Mouse (Mus musculus): ENCODE measurements around the gene 4933406M09Rik.
A peak's percentile ranks its signal among the peaks of the same experiment; 100 is the strongest.

4933406M09Rik gene

DNA sequence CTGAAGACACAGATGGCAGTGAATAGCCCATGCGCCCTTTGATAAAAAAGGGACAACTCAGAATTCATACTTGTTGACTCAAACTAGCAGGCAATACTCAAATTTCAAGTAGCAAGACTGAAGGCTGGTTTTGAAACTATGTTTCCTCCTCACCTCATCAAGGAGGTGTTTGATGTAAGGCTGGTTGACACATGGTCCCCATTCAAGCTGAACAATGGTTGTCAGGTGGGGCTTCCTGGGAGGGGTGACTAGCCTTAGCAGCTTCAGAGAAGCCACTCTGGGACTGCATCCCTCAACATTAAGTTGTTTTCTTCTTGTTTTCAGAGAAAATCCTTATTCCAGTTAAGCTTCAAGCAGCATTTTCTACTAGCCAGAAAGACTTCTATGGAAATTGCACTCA is at the start of gene 4933406M09Rik:
Gene 4933406M09Rik (plus strand): TSS at position 275 of the 400 bp plus-strand sequence.
- no peak for DNase-seq (ENCODE audit: low read depth, low spot score)

DNA sequence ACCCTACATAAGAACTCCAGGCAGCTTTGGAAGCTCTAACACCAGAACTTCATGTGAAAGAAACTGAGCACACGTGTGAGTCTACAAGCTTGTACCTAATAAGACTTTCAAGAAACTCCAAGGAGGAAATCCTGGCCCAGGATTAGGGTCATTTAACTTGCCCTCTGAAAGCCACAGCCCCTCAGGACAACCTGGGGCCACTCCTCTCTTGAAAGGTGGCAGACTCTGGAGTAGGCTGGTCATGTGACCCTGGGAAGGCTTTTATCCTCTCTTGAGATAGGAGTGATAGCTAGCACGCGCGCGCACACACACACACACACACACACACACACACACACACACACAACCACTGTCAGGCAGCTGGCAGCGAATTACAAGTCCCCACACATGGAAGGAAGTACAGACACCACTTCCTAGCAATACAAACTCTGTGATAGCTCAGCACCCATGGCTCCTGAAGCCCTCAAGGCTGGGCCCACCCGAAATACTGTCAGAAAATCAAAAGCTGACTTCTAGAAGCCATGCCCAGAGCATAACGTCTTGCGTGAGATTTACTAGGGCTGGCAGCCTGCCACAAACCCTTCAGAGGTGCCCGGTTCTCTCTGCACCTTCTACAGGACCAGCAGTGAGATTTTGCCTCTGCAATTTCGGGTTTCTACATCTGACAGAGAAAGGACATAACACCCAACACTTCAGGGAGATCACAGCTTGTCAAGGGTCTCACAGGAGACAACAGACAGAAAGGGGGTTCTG is 48.6 kb upstream of the 4933406M09Rik start:
- DNase-seq (ENCODE audit: low read depth, low spot score): no peak

- DNase-seq (ENCODE audit: low read depth, low spot score): no peak
Measured at GRCm38 (mm10) chr1:134339162-134339561, 46.6 kb upstream of the 4933406M09Rik start.

DNA sequence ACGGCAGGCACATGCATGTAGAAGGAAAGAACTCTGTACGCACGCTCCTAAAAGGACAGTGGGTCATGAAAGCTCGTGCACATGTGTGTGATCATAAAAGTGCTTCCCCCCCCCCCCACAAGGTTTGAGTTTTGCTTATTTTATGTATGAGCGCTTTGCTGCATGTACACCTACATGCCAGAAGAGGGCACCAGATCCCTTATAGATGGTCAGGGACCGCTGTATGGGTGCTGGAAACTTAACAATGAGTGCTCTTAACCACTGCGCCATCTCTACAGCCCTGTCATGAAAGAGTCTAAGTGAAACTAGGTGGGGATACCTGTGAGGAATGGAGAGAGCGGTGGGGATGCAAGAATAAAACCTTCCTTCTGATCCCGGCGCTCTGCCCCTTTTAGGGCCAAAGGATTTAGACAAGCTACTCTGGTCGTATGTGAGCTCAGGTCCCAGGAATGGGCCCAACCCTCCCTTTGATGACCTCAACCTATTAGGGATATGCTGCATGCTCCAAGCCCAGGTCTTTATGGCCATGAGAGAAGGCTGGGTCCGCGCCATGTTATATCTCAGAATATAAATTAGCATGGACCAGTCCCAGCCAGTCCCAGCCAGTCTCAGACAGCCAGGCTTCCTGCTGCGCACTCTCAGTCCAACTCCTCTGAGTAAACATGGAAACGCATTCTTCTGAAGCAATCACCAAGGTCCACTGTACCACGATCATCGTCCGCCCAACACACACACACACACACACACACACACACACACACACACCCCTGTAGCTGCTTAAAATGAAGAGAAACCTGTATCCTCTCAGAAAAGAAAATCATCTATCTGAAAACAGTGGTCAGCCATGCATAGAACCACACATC is 45.8 kb upstream of the 4933406M09Rik start:
- DNase-seq (ENCODE audit: low read depth, low spot score): no peak

DNA sequence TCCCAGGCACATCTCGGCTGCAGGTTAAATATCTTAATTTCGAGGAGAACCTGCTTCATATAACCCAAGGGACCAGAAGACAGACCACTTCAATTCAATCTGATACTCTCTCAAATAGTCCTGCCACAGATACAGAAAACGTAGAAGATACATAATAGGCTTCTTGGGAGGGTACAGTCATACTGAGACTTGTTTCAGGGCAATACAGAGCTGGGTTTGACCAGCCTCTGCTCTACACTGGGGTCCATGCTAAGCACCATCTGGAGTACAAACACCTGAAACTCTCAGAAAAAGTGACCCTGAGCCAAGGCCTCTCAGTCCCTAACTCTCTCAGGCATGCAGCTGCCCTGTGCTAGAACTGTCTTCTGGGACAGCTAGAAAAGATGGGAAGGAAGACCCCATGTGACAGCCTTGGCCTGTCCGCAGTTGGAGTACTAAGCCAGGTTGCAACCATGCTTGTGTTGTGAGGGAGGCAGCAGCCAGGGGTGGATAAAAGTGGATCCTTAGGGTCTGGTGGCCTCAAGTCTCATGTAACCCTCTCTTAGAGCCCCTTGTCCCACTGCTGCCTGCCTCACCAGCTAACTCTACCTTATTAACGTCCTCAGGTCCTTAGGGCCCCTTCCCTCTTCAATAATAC is 44.0 kb upstream of the 4933406M09Rik start:
- DNase-seq (ENCODE audit: low read depth, low spot score): no peak

DNA sequence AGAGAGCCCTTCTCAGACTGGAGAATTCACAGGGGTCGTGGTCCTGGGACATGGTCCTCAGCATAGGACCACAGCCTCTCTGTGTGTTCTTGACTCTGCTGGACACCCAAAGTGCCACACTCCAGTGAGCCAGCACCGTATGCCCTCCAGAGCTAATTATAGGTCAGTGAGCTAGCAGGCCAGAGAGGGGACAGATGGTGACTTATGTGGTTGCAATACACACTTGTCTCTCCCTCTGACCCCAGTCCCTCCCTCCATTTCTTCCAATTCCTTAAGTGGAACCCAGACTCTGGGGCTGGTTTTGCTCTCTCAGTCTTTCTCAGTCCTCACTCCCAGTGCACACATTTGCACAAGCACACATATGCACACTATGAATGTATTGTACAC is 43.5 kb upstream of the 4933406M09Rik start:
- DNase-seq (ENCODE audit: low read depth, low spot score): no peak

- DNase-seq (ENCODE audit: low read depth, low spot score): no peak
Measured at GRCm38 (mm10) chr1:134342781-134343310, 42.9 kb upstream of the 4933406M09Rik start.

- DNase-seq (ENCODE audit: low read depth, low spot score): no peak
Measured at GRCm38 (mm10) chr1:134343567-134343966, 42.2 kb upstream of the 4933406M09Rik start.

- peak; percentile 49 for DNase-seq (ENCODE audit: low read depth, low spot score)
Measured at GRCm38 (mm10) chr1:134344005-134344950, 41.5 kb upstream of the 4933406M09Rik start.

DNA sequence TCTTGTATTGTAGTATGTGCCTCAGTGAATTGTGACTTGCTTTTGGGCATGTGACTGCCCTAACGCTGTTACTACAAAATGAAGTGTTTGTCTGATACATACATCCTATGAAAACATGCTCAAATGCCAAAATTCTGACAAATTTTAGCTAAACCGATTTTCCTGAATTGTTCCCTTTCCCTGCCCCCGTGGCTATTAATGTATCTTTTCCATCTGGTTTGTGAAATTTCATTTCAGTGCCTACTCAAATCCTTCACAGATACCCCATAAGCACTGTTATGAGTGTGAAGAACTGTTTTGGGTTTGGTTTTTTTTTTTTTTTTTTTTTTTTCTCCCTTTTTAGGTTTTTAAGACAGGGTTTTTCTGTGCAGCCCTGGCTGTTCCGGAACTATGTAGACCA is 40.7 kb upstream of the 4933406M09Rik start:
- DNase-seq (ENCODE audit: low read depth, low spot score): no peak

DNA sequence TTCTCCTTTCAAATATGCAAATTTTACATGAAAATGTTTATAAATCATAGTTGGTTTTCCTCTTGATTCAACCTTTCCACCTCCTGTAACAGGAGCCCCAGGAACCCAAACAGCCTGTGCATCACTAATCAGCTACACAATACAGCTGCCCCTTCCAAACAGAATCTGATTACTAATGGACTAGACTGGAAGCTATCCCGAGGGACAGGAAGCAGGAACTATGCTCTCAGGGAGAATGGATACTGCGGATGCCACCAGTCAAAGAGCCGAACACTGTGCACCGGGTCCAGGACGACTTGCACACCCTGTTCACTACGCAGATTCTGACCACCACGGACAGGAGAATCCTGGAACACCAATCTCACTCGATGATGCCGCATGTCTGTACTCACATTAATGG is 37.9 kb upstream of the 4933406M09Rik start:
- no peak for DNase-seq (ENCODE audit: low read depth, low spot score)

DNA sequence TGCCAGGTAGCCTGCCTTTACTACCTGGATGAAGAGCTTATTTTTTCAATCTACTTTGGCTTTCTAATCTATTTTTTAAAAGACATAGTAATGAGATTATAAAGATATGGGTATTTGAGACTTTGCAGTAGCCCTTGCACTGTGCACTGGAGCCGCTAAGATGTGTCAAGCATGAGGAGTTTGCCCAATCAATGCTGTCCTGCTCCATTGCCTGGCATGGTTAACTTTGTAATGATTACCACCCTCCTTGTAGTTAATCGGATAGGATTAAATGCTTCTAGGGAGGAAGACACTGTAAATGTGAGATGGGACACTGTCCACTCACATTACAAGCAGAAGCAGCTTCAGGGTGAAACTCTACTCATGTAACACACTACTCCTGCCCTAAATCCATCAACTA is 32.4 kb upstream of the 4933406M09Rik start:
- peak; percentile 13 for DNase-seq (ENCODE audit: low read depth, low spot score)

DNA sequence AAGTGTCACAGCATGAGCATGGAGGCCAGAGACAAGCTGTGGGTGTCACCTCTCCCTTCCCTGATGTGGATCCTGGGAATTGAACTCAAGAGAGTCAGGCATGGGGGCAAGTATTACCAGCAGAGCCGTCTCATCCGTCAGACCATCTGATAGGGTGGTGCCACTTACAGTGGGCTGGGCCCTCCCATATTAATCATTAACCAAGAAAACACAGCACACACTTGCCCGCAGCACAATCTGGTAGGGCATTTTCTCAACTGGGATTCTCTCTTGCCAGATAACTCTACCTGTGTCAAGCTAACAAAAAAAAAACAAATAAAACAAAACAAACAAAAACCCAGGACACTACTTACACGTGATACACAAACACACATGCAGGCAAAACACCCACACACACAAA is 28.3 kb upstream of the 4933406M09Rik start:
- DNase-seq (ENCODE audit: low read depth, low spot score): no peak

DNA sequence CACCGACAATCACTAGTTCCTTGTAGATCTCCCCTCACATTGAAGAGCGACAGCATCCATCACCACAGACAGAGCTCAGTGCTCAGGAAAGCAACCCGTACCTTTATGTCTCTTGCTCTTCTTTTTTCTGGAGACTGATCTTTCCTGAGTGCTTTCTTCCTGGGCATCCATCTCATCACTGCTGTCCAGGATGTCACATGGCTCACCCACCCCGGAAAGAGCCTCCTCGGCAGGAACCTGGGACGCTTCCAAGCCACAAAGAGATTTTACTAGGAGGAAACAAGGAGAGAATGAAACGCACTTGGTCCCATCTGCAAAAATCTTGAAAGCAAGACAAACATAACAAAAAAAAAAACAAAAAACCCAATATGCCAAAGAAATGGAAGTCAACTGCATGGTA is 25.1 kb upstream of the 4933406M09Rik start:
- no peak for DNase-seq (ENCODE audit: low read depth, low spot score)

- no peak for DNase-seq (ENCODE audit: low read depth, low spot score)
Measured at GRCm38 (mm10) chr1:134361195-134361856, 24.4 kb upstream of the 4933406M09Rik start.

GRCm38 (mm10) chr1:134361857-134362212 is 23.9 kb upstream of the 4933406M09Rik start, which contains the start of gene Tmem183a:
TSS of gene Tmem183a (minus strand) at chr1:134361979.
- peak; percentile 82 for DNase-seq (ENCODE audit: low read depth, low spot score)

GRCm38 (mm10) chr1:134363194-134363593 is 22.5 kb upstream of the 4933406M09Rik start:
- no peak for DNase-seq (ENCODE audit: low read depth, low spot score)

- no peak for DNase-seq (ENCODE audit: low read depth, low spot score)
Measured at GRCm38 (mm10) chr1:134365491-134365890, 20.2 kb upstream of the 4933406M09Rik start.

- peak; percentile 42 for DNase-seq (ENCODE audit: low read depth, low spot score)
Measured at GRCm38 (mm10) chr1:134368777-134369337, 16.9 kb upstream of the 4933406M09Rik start.

DNA sequence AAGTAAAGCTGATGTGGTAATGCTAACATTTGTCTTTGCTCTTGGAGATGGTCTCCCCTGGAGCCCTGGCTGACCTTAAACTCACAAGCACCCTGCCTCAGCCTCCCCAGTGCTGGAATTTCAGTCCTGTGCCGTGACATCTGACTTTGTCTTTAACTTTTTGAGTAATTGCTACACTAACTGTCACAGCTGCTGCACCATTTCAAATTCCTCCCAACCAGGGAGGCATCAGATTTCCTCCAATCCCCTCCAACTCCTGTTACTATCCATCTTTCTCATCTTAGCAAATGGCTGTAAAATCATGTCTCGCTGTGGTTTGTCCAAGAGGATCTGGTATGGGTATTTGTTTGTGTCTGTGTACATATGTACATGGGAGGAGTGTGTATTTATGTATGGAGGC is 11.6 kb upstream of the 4933406M09Rik start:
- DNase-seq (ENCODE audit: low read depth, low spot score): no peak

Data from retina, adult 2 months (tissue).